ENCODE assay signal across 12 mouse cellular contexts in genomic region chr7:80130344-80131055, GRCm38 (mm10). TPM values are rescaled to one million over a fixed set of nuclear protein-coding genes. Genes with fewer than 3 reads are reported as not detected.
A peak's percentile ranks its signal among the peaks of the same experiment; 100 is the strongest.
DNase-seq lines count a peak whose midpoint lies in the region; ATAC-seq lines count a peak whose summit lies in the region.
"Had no signal": no experiment of that assay in that cellular context is flagged by ENCODE, and none has a peak within 500 bp of the region (broad histone marks: within the 10 kb centered on the region; RNA-seq: fewer than 3 reads in every experiment).

No protein-coding gene starts in this region.

- ATAC-seq in kidney, embryonic 14.5 days (ENCODE audit: low FRiP score, low TSS enrichment): no peak
- 0 out of 2 replicates have a peak, but pooled peaks have one; percentile 57 for ATAC-seq in stomach, embryonic 14.5 days (ENCODE audit: insufficient number of reproducible peaks, insufficient read depth, low FRiP score, low read depth)
- ATAC-seq: forebrain, embryonic 14.5 days; hindbrain, postnatal 0 days had no signal

- no peaks in the 10 kb centered on the region for H3K27me3 ChIP-seq in kidney, embryonic 14.5 days (ENCODE audit: control insufficient read depth, insufficient read depth, low read length)
- H3K27me3 ChIP-seq in stomach, embryonic 14.5 days (ENCODE audit: control insufficient read depth, insufficient read depth, low read length): no peaks in the 10 kb centered on the region

- no peaks in the 10 kb centered on the region for H3K36me3 ChIP-seq in kidney, embryonic 14.5 days (ENCODE audit: control insufficient read depth, insufficient read depth, low read length)
- no peaks in the 10 kb centered on the region for H3K36me3 ChIP-seq in stomach, embryonic 14.5 days (ENCODE audit: control insufficient read depth, insufficient read depth, low read length)
- H3K36me3 ChIP-seq: G1E had no signal

- H3K9ac ChIP-seq in kidney, embryonic 14.5 days (ENCODE audit: low read depth, low read length): no peak overlapping the region
- no peak overlapping the region for H3K9ac ChIP-seq in stomach, embryonic 14.5 days (replicated peaks; ENCODE audit: low read depth, low read length)

- H3K27ac ChIP-seq in kidney, embryonic 14.5 days (ENCODE audit: low read depth, low read length): no peak overlapping the region
- H3K27ac ChIP-seq in brown adipose tissue, adult 24 weeks (replicated peaks; ENCODE audit: low read depth, low read length): peak overlapping the region; percentile 91
- H3K27ac ChIP-seq in stomach, embryonic 14.5 days (ENCODE audit: low read length): peak overlapping the region; percentile 61; the same call in 1 of the 2 replicates
- H3K27ac ChIP-seq: hindbrain, postnatal 0 days had no signal

- no peak overlapping the region for H3K4me2 ChIP-seq in kidney, embryonic 14.5 days (replicated peaks; ENCODE audit: low read depth, low read length)
- H3K4me2 ChIP-seq in stomach, embryonic 14.5 days (replicated peaks; ENCODE audit: low read depth, low read length): no peak overlapping the region

- H3K4me3 ChIP-seq in kidney, embryonic 14.5 days (ENCODE audit: low read length): no peak overlapping the region
- no peak overlapping the region for H3K4me3 ChIP-seq in brown adipose tissue, adult 24 weeks (ENCODE audit: insufficient read depth, low read depth, low read length)
- H3K4me3 ChIP-seq in stomach, embryonic 14.5 days (ENCODE audit: low read depth, low read length): no peak overlapping the region

- DNase-seq in kidney, adult 9 months: peak; percentile 69
- peak; percentile 32 to 56 for DNase-seq in heart, postnatal 14 days
- no peak for DNase-seq in frontal cortex, adult 2 months (ENCODE audit: extremely low spot score in 1 of 2, low spot score in 1 of 2)
- DNase-seq in left cerebral cortex, adult 11 months (ENCODE audit: low spot score): no peak
- no peak for DNase-seq in embryo, embryonic 10 days (ENCODE audit: low spot score)
- DNase-seq: lung, postnatal 4 days had no signal

- no peaks in the 10 kb centered on the region for H3K9me3 ChIP-seq in kidney, embryonic 14.5 days (ENCODE audit: control insufficient read depth, low read length)
- no peaks in the 10 kb centered on the region for H3K9me3 ChIP-seq in stomach, embryonic 14.5 days (ENCODE audit: control insufficient read depth, low read depth, low read length)
- H3K9me3 ChIP-seq: G1E had no signal

- H3K4me1 ChIP-seq in kidney, embryonic 14.5 days (ENCODE audit: control insufficient read depth, insufficient read depth, low read length): no peaks in the 10 kb centered on the region; the same call in 1 of the 2 replicates
- H3K4me1 ChIP-seq in brown adipose tissue, adult 24 weeks (ENCODE audit: control insufficient read depth, insufficient read depth, insufficient read length, low read length): peaks cover 3% of the 10 kb centered on the region
- peaks cover 4% of the 10 kb centered on the region; the same call in 1 of the 2 replicates for H3K4me1 ChIP-seq in stomach, embryonic 14.5 days (ENCODE audit: control insufficient read depth, insufficient read depth, low read length)

- intact Hi-C loops in heart, postnatal 14 days (cut with DNase I): loop anchor here (5.0 kb wide), 1 partner anchor 108 kb away; the partner anchor contains the start of gene Zfp710

- WGBS in kidney, embryonic 14.5 days: 39% methylated on average over 12 of the region's 12 CpGs
- WGBS in stomach, embryonic 14.5 days: 42% methylated on average over 12 of the region's 12 CpGs

RNA-seq across cellular contexts. Expression of gene Idh2, which starts 15.3 kb away (rescaled TPM):
- 549 and 658 TPM in 2 replicates for polyA plus RNA-seq in kidney, embryonic 14.5 days (2014; fragmentation: Nextera tagmentation; extraction: Ambion mirVana)
- polyA plus RNA-seq in brown adipose tissue, adult 24 weeks (2012; ENCODE audit: insufficient read depth, insufficient read length, missing spikeins): 310 and 421 TPM in 2 replicates
- 1,000 to 10,000 TPM; 1,322 to 1,446 TPM for total RNA-seq in heart, postnatal 14 days (2021)
- polyA plus RNA-seq in stomach, embryonic 14.5 days (2014; fragmentation: Nextera tagmentation; extraction: Ambion mirVana): 613 and 615 TPM in 2 replicates
- 97.6 and 107 TPM in 2 replicates for polyA plus RNA-seq in frontal cortex, adult 2 months (2012; rRNA removed)

RNA-seq across cellular contexts. Expression of gene Sema4b, which starts 56.1 kb away (rescaled TPM):
- 13.0 and 19.9 TPM in 2 replicates for polyA plus RNA-seq in kidney, embryonic 14.5 days (2014; fragmentation: Nextera tagmentation; extraction: Ambion mirVana)
- 13.1 and 15.1 TPM in 2 replicates for polyA plus RNA-seq in brown adipose tissue, adult 24 weeks (2012; ENCODE audit: insufficient read depth, insufficient read length, missing spikeins)
- total RNA-seq in heart, postnatal 14 days (2021): 10 to 100 TPM; 12.9 to 13.4 TPM
- 21.7 and 23.4 TPM in 2 replicates for polyA plus RNA-seq in stomach, embryonic 14.5 days (2014; fragmentation: Nextera tagmentation; extraction: Ambion mirVana)
- polyA plus RNA-seq in frontal cortex, adult 2 months (2012; rRNA removed): 15.9 and 16.9 TPM in 2 replicates

Comparison
In these comparisons a context has a peak if more than half of its experiments do, and no peak if none do; other contexts are left out.
1. DNase-seq: peak in kidney, adult 9 months (single experiment) and heart, postnatal 14 days (2 of 2); none in frontal cortex, adult 2 months (0 of 2), left cerebral cortex, adult 11 months (single experiment) and embryo, embryonic 10 days (single experiment).